Mouse (Mus musculus) activated CD4-positive, CD25-positive, alpha-beta regulatory T cell, adult 9 weeks (primary cell): Measurements from ENCODE around the gene Map4k5. TPM values are rescaled to one million over a fixed set of nuclear protein-coding genes. Genes with fewer than 3 reads are reported as not detected.

ENCODE experiments used
- polyA plus RNA-seq: library from polyadenylated mRNA; unstranded; fragments of 100-300 nt; shearing (Covaris generic); gene quantifications from one replicate; pipeline ENCODE4 v1.2.1, GENCODE M21; 2017

Gene Map4k5
- 2.0 TPM for polyA plus RNA-seq

DNA sequence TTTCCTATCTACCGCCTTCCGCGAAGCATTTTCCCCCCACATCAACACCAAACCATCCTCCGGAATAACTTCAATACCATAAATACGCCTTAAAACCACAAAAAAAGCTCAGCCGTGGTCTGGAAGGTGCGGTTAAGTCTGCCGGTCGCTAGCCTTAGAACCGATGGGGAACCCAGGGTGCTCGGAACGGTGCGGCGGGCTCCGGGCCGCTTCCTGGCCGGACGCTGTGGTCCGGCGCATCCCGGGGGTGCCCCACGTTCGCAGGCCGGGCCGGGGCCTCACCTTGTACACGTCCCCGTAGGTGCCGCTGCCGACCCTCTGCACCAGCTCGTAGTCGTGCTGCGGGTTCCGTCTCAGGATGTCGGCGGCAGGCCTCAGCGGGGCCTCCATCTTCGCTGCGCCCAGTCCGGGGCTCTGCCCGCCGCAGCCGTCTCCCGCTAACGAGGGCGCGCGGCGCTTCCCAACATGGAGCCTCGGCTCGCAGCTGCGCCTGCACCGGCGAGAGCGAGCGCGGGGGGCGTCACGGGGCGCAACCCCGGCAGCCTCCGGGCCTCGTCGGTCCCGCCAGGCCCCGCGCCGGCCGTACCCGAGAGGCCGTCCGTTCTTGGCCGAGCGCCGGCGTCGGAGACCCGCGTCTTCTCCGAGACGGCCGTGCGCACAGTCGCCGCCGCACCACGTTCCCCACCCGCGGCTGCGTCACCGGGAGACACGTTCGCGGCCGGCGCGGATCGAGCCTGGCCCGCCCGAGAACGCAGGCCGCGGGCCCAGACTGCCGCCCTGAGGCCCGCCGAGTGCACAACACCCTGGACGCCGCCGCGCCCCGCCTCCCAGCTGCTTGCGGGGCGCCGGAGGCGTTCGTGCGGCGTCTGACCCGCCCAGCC lies at the start of gene Map4k5, which contains the start of gene Atl1:
TSS of gene Map4k5 (minus strand) at position 830 of the 881 bp plus-strand sequence.
TSS of gene Atl1 (plus strand) at position 244 of the 881 bp plus-strand sequence.

GRCm38 (mm10) chr12:69790530-69791505 lies 102.2 kb downstream of the Map4k5 start, which contains the start of gene Cdkl1:
Gene Cdkl1 (minus strand): TSS chr12:69791267.

Other genes starting within 250 kb of the Map4k5 start
- gene Sos2, start 211.3 kb downstream of the Map4k5 start, polyA plus RNA-seq = 5.4 TPM
- 6.7 TPM for gene L2hgdh, start 168.3 kb downstream of the Map4k5 start, polyA plus RNA-seq
- 29.1 TPM for gene Atp5s, start 168.2 kb downstream of the Map4k5 start, polyA plus RNA-seq
- gene Cdkl1, start 101.9 kb downstream of the Map4k5 start, polyA plus RNA-seq = not detected
- 0.33 TPM for gene Atl1, start 586 bp downstream of the Map4k5 start, polyA plus RNA-seq
- gene Sav1, start 93.8 kb upstream of the Map4k5 start, polyA plus RNA-seq = 0.81 TPM
- gene Nin, start 220.5 kb upstream of the Map4k5 start, polyA plus RNA-seq = 20.1 TPM